Mouse (Mus musculus) stomach, embryonic 15.5 days (tissue): Measurements from ENCODE around the gene Mindy4. TPM values are rescaled to one million over a fixed set of nuclear protein-coding genes. Genes with fewer than 3 reads are reported as not detected.
A peak's percentile ranks its signal among the peaks of the same experiment; 100 is the strongest.
"Not testable (repeated sequence)": the region's sequence is repeated elsewhere in the genome, so short reads cannot be mapped to it uniquely, and the experiment has no call there.

Experiments
- ATAC-seq: fragments of 200-750 bp; cut with Nextera tagmentation; 2 replicates; pipeline ENCODE4 v1.8.0; 2017; ENCODE audit warnings: low read depth, moderate number of reproducible peaks, moderate TSS enrichment; ENCODE audit not compliant: insufficient read depth, low FRiP score
- H3K27ac ChIP-seq: fragments of 300-500 bp; sonication (generic); 2 replicates; pipeline ENCODE4 v1.5.1; 2015; ENCODE audit warnings: mild to moderate bottlenecking, inconsistent platforms
- H3K27me3 ChIP-seq: fragments of 300-500 bp; sonication (generic); replicated peaks from 2 replicates; pipeline ENCODE4 v1.6.1; 2015; ENCODE audit warnings: inconsistent platforms
- H3K36me3 ChIP-seq: fragments of 300-500 bp; sonication (generic); 2 replicates; pipeline ENCODE4 v1.6.1; 2015; ENCODE audit warnings: inconsistent platforms
- H3K4me1 ChIP-seq: fragments of 300-500 bp; sonication (generic); 2 replicates; pipeline ENCODE4 v1.6.1; 2015; ENCODE audit warnings: inconsistent platforms
- H3K4me2 ChIP-seq: fragments of 300-500 bp; sonication (generic); 2 replicates; pipeline ENCODE4 v1.6.1; 2015; ENCODE audit warnings: mild to moderate bottlenecking, inconsistent platforms
- H3K4me3 ChIP-seq: fragments of 300-500 bp; sonication (generic); replicated peaks from 2 replicates; pipeline ENCODE4 v1.5.1; 2015; ENCODE audit warnings: inconsistent platforms
- H3K9ac ChIP-seq: fragments of 300-500 bp; sonication (generic); 2 replicates; pipeline ENCODE4 v1.6.1; 2015; ENCODE audit warnings: inconsistent platforms
- H3K9me3 ChIP-seq: fragments of 300-500 bp; sonication (generic); 2 replicates; pipeline ENCODE4 v1.6.1; 2016; ENCODE audit warnings: inconsistent platforms
- WGBS: fragments of 180-500 bp; shearing (Covaris S2); methylation state at CpG from one replicate; pipeline ENCODE4 v1.1.7; 2015; 5-methylcytosine and 5-hydroxymethylcytosine counted together
- polyA plus RNA-seq: library from polyadenylated mRNA; unstranded; fragments of >200 nt; fragmentation: Nextera tagmentation; extraction: Ambion mirVana; gene quantifications from 2 replicates; pipeline ENCODE4 v1.2.1, GENCODE M21; 2015

Gene Mindy4
- polyA plus RNA-seq, 1 experiment from 2014 or later = 8.7 TPM

DNA sequence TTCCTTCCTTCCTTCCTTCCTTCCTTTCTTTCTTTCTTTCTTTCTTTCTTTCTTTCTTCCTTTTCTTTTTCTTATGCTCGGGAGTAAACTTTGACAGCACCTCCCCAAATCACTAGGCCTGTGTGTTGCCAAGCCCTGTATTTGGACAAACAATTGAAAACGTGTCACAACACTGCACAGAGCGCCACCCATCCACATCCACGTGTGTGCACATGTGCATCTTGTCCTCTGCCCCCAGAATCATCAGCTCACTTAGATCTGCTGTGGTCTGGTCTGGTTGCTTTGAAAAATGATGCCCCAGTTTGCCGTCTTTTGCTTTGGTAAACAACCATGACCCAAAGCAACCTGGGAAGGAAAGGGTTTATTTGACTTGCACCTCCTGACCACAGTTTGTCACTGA, 27.3 kb upstream of the Mindy4 start:
- Histone ChIP-seq H3K27me3 (no peaks in the 10 kb centered on the region), H3K4me2 (no peak overlapping the region), H3K4me1 (no peaks in the 10 kb centered on the region), H3K9ac (no peak overlapping the region), H3K27ac (no peak overlapping the region), H3K4me3 (no peak overlapping the region), H3K9me3 (no peaks in the 10 kb centered on the region), H3K36me3 (no peaks in the 10 kb centered on the region)
- 32% methylated on average over 5 of the region's 5 CpGs for WGBS
- ATAC-seq = no peak

DNA sequence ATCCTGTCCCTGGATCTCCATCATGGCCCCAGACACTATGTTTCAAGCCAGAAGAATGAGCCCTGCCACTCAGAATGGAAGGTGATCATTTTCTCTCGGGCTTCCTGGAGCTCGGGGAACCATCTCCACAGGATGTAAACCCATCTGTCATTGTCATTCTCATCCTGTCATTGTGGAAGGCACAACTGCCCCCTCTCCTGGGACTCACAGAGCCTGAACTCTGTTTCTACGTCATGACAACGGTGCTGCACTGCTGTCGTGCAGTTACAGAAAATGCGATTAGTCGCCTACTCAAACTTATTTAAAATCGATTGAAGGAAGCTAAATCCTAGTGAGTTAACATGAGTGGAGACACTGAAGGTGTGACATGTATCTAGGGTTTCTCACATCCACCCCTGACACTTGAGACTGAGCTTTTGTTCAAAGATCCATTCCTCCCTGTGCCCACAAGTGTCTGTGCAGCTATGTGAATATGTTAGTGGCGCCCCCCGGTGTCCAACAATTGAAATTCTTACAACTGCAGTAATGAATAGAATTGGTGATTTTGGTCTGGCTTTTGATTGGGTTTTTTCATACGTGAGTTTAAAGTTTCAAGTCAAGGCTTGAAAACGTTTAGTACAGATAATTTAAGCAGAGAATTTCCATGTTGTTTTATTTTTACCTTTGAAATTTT, 26.0 kb upstream of the Mindy4 start:
- no peak overlapping the region for H3K4me2 ChIP-seq
- H3K36me3 ChIP-seq = no peaks in the 10 kb centered on the region
- H3K27me3 ChIP-seq = no peaks in the 10 kb centered on the region
- H3K4me1 ChIP-seq = no peaks in the 10 kb centered on the region
- H3K27ac ChIP-seq = no peak overlapping the region
- ATAC-seq = no peak
- H3K4me3 ChIP-seq = no peak overlapping the region
- 39% methylated on average over 12 of the region's 12 CpGs for WGBS
- H3K9ac ChIP-seq = no peak overlapping the region
- no peaks in the 10 kb centered on the region for H3K9me3 ChIP-seq

DNA sequence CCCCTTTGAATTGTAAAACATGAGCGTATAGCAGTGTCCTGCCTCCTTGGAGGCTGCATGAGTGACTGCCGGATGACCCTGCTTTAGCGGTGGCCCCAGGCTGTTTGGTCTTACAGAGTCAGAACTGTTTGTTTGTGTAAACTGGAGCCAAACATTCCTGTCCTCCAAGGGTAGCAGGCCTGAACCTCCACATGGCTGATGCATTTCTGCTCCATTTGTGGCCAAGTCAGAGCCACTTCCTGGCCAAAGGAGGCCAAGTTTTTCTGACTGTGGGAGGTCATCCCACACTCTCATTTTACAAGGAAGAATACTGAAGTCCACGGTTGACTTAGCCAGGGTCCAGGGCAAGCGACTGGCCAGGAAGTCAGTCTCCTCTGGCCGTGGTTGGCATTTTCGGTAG, 23.6 kb upstream of the Mindy4 start:
- Histone ChIP-seq H3K27me3 (no peaks in the 10 kb centered on the region), H3K36me3 (no peaks in the 10 kb centered on the region), H3K4me1 (no peaks in the 10 kb centered on the region), H3K9ac (no peak overlapping the region), H3K4me3 (no peak overlapping the region), H3K4me2 (no peak overlapping the region), H3K9me3 (no peaks in the 10 kb centered on the region), H3K27ac (no peak overlapping the region)
- WGBS = 68% methylated on average over 7 of the region's 7 CpGs
- no peak for ATAC-seq

DNA sequence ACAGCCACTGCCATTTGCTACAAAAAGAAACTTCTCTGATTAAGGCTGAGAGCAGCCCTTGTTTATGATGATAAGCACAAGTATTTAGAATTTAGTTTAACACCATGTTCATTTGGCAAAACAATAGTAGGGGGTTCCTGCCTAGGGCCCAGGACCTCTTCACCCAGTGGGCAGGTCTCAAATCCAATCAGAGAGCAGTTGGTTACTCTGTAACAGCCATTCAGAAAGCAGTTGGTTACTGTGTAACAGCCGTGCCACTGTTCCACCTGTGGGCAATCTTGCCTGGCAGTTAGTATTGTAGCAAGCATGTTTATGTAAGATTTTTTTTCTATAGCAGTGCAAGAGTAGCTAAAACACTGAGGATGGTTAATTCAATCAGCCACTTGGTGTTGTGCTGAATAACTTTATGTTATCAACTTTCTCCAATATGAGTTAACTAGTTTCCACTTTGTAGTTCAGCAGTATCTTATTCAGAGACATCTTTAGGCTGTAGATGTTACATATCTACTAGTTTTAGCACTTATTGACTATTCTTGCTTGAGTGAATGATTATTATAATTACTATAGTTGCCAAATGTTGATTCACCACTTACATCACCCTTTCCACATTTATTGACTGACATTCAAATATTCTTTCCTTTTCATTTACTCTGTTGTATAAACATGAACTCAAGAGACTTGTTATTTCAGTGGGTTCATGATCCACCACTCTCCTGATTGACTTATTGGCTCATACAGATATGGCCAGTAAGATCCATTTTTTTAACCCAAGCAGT, 20.3 kb upstream of the Mindy4 start:
- Histone ChIP-seq H3K4me1 (no peaks in the 10 kb centered on the region), H3K36me3 (no peaks in the 10 kb centered on the region), H3K27ac (no peak overlapping the region), H3K27me3 (no peaks in the 10 kb centered on the region), H3K4me3 (no peak overlapping the region), H3K9ac (no peak overlapping the region), H3K9me3 (no peaks in the 10 kb centered on the region), H3K4me2 (no peak overlapping the region)
- ATAC-seq = no peak
- WGBS = 81% methylated on average over 1 of the region's 1 CpGs

DNA sequence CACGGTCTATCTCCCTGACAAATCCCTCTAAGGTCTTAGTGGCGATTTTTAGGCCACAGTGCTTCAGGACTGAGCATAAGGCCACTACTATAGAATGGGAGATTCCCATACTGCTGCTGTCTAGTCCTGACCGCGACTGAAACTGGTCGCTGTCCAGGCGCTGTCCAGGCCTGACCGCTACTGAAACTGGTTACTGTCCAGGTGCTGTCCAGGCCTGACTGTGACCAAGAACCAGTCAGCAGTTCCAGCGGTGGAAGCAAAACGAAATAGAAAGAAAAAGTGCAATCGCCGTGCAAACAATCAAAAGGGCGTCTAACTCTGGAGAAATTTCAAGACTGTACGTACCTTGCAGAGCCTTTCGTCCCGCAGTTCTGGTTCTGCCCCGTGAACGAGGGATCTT, 15.4 kb upstream of the Mindy4 start:
- ATAC-seq, H3K9me3 ChIP-seq, H3K27me3 ChIP-seq, H3K36me3 ChIP-seq, H3K27ac ChIP-seq, H3K4me2 ChIP-seq, H3K4me1 ChIP-seq, H3K9ac ChIP-seq, H3K4me3 ChIP-seq: not testable (repeated sequence)
- 92% methylated on average over 17 of the region's 17 CpGs for WGBS

DNA sequence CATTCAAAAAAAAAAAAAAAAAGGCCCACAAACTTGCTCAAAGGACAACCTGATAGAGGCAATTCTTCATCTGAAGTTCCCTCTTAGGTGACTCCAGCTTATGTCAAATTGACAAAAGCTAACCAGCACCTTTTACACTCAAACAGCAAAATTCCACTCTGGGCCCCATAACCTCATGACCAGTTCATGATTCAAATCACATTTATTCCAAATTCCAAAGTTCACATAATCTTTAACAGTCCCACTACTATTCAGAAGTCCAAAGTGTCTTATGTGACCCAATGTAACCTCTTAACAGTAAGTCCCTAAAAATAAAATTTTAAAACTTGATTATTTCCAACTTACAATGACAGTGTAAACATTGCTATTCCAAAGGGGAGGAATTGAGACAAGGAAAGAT, 13.8 kb upstream of the Mindy4 start:
- Histone ChIP-seq H3K9ac (no peak overlapping the region), H3K9me3 (no peaks in the 10 kb centered on the region), H3K27me3 (no peaks in the 10 kb centered on the region), H3K4me1 (no peaks in the 10 kb centered on the region), H3K4me3 (no peak overlapping the region), H3K36me3 (no peaks in the 10 kb centered on the region), H3K27ac (no peak overlapping the region), H3K4me2 (no peak overlapping the region)
- no peak for ATAC-seq

DNA sequence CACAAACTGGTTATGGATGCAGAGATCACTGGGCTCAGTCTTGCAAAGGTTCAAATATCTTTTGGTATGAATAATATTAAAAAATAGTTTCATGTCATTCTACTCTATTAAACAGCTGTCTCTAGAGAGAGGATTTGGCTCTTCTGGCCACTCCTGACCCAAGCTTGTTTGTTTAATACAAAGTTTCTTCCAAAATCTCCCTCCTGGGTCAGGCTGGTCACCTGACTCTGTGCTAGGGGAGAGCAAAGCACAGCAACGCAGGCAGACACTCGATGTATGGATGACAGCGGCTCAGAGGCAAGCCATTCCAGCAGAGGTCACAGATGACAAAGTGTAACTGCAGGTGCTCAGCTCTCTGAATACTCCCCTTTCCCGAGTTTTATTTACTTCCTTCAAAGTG, 11.6 kb upstream of the Mindy4 start:
- no peaks in the 10 kb centered on the region for H3K36me3 ChIP-seq
- no peaks in the 10 kb centered on the region for H3K27me3 ChIP-seq
- no peak overlapping the region for H3K27ac ChIP-seq
- H3K4me3 ChIP-seq = no peak overlapping the region
- no peaks in the 10 kb centered on the region for H3K4me1 ChIP-seq
- H3K4me2 ChIP-seq = no peak overlapping the region
- no peak for ATAC-seq
- 42% methylated on average over 4 of the region's 4 CpGs for WGBS
- H3K9me3 ChIP-seq = no peaks in the 10 kb centered on the region
- no peak overlapping the region for H3K9ac ChIP-seq

DNA sequence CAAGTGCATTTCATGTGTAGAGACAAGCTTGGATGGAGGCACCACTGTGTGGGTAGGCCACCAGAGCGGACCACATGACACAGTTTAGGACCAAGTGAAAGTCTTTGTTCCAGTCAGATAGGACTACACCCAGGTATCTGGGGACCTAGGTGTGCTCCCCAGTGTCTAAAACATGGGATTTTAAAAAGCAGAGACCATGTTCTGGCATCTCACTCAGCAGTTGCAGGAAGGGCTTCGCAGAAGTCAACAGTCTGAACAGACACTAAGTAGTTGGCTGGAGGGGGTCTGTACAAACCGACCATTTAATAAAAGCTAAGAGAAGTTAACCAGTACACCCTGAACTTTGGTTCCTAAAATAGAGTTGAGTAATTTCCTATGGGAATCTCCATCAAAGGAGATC, 10.0 kb upstream of the Mindy4 start:
- Histone ChIP-seq H3K4me3 (no peak overlapping the region), H3K4me1 (no peaks in the 10 kb centered on the region), H3K27ac (no peak overlapping the region), H3K36me3 (no peaks in the 10 kb centered on the region), H3K9me3 (no peaks in the 10 kb centered on the region), H3K27me3 (no peaks in the 10 kb centered on the region), H3K4me2 (no peak overlapping the region), H3K9ac (no peak overlapping the region)
- no peak for ATAC-seq
- WGBS = 91% methylated on average over 3 of the region's 3 CpGs

DNA sequence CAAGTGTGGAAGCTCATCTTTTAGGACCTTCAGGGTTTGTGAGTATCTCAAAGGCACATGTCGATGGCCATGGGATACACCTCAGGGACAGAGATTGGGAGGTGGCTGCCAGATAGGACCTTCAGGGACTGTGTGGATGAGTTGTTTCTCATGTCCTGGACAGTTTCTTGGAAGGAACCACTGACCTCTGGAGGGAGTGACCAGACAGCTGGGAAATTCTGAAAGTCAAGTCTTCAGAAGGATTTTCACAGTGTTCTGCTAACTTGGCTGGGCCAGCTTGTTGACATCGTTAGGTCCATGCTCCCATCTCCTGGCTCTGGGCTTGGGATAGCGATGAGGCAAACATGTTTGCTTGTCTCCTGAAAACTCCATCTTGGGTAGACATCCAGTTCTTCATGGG, 4.1 kb upstream of the Mindy4 start:
- Histone ChIP-seq H3K36me3 (no peaks in the 10 kb centered on the region), H3K9ac (no peak overlapping the region), H3K4me1 (0 out of 2 replicates have a peak, but pooled peaks cover 4% of the 10 kb centered on the region), H3K27me3 (no peaks in the 10 kb centered on the region), H3K4me3 (no peak overlapping the region), H3K4me2 (no peak overlapping the region), H3K27ac (no peak overlapping the region), H3K9me3 (no peaks in the 10 kb centered on the region)
- no peak for ATAC-seq
- WGBS = 84% methylated on average over 3 of the region's 3 CpGs

DNA sequence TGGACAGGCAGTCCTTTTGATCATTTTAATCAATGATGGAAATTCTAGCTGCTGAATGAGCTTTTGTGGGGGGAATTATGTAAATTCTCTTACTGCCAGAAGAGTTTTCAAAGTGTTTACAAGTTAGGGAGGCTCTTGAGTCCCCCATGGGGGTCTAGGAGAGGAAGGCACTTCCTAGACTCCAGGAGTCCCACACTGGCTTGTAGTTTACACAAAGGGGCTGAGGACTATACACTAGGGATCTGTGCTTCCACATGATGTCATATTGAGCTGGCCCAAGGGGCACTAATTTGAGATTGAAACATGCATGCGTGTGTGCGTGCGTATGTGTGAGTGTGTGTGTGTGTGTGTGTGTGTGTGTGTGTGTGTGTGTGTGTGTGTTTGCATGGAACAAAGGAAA, 748 bp downstream of the Mindy4 start:
- Histone ChIP-seq H3K4me3 (peak overlapping the region; percentile 62), H3K27ac (peak overlapping the region; percentile 81), H3K9me3 (no peaks in the 10 kb centered on the region), H3K4me2 (peak overlapping the region; percentile 83), H3K4me1 (0 out of 2 replicates have a peak, but pooled peaks cover 4% of the 10 kb centered on the region), H3K36me3 (no peaks in the 10 kb centered on the region), H3K27me3 (no peaks in the 10 kb centered on the region), H3K9ac (0 out of 2 replicates have a peak overlapping the region, but pooled peaks have one; percentile 22)
- ATAC-seq = no peak
- 65% methylated on average over 3 of the region's 3 CpGs for WGBS

DNA sequence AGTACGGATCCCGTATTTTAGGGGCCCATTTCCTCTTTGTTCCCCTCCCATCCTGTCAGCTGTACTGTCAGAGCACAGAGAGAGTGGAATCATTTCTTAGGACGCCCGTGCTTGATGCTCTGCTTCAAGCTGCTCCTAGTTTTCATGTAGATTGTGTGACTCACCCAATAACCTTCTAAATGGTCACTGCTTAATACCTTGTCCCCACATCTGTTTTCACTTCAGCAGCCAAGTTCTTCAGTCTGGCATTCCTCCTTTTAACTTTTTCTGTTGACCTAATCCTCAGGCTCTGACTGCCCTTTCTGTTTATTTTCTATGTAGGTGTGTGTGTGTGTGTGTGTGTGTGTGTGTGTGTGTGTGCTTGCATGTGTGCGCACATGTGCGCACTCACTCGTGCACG, 4.6 kb downstream of the Mindy4 start:
- no peak for ATAC-seq
- H3K36me3 ChIP-seq = no peaks in the 10 kb centered on the region
- no peak overlapping the region for H3K4me3 ChIP-seq
- no peak overlapping the region for H3K9ac ChIP-seq
- no peaks in the 10 kb centered on the region for H3K27me3 ChIP-seq
- no peak overlapping the region for H3K27ac ChIP-seq
- no peak overlapping the region for H3K4me2 ChIP-seq
- 84% methylated on average over 8 of the region's 8 CpGs for WGBS
- H3K9me3 ChIP-seq = no peaks in the 10 kb centered on the region
- H3K4me1 ChIP-seq = 0 out of 2 replicates have a peak, but pooled peaks cover 3% of the 10 kb centered on the region

DNA sequence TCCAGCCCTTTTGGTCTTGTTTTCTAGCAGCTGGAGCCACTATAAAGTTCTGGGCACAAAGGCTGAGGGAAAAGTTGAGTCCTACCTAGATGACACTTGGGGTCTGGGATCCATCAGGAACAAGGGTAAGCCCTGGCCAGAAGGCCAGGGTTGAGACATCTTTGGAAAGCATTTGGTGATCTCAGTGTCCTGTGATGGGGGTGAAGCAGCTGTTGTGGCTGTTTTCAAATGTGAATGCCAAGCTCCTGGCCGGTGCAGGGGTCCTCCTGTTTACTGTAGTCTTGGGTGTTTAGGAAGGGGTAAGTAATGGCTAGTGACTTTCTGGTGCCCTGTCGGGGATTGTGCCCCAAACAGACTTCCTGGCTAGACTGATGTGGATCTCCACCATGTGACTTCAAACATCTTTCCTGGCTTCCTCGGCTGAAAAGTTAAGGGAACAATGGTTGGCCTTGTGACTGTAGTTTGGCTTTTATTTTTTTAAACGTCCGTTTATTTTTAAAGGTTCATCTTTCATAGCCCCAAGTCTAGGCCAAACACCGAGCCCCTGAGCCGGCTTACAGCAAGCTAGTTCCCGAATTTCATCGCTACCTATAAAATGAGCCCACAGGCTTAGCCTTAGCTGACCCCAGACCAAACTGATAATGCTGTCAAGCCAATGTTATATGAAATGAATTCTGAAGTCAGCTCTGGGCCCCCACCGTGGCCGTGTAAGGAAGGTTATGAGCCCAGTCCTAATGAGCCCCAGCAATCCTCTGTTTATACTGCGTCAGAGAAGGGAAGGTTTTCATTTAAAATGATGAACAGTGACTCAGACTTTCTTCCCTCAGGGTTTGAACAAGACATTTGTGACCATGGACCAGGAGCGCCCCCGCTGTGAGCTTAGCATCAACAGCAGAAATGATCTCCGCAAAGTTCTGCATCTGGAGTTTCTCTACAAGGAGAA, 7.5 kb downstream of the Mindy4 start:
- ATAC-seq = no peak
- no peak overlapping the region for H3K27ac ChIP-seq
- no peak overlapping the region for H3K9ac ChIP-seq
- no peaks in the 10 kb centered on the region for H3K9me3 ChIP-seq
- H3K27me3 ChIP-seq = no peaks in the 10 kb centered on the region
- H3K4me1 ChIP-seq = no peaks in the 10 kb centered on the region
- H3K36me3 ChIP-seq = no peaks in the 10 kb centered on the region
- no peak overlapping the region for H3K4me2 ChIP-seq
- H3K4me3 ChIP-seq = no peak overlapping the region
- WGBS = 57% methylated on average over 15 of the region's 15 CpGs
